Mouse (Mus musculus) embryo, embryonic 11 days (tissue): ENCODE measurements at regions not wholly inside any gene's neighbourhood (a gene's known extent, or its start where the extent isn't known, plus 50 kb on each side); places are given as distances from the start of the nearest gene placed in this dataset.
A peak's percentile ranks its signal among the peaks of the same experiment; 100 is the strongest.
"Not testable (repeated sequence)": the region's sequence is repeated elsewhere in the genome, so short reads cannot be mapped to it uniquely, and the experiment has no call there.

Experiments
- DNase-seq: peaks from one replicate; pipeline ENCODE4 v3.0.0-alpha.2; 2015

DNA sequence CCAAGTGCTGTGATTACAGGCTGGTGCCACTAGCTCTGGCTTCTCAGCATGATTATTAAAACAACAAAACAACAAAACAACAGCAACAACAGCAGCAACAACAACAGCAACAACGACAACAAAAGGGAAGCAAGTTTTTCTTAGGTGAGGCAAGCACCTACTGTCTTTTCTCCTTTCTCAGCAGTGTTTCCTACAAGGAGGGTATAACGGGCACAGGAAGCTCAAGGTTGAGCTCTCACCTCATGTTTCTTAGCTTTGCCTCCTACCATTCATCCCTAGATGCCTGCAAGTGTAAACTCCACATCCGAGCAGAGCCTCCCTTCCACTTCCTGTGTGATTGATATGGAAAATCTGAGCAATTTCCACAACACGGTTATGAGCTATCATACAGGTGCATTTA lies 128.1 kb upstream of the Mpdz start:
- no peak for DNase-seq

DNA sequence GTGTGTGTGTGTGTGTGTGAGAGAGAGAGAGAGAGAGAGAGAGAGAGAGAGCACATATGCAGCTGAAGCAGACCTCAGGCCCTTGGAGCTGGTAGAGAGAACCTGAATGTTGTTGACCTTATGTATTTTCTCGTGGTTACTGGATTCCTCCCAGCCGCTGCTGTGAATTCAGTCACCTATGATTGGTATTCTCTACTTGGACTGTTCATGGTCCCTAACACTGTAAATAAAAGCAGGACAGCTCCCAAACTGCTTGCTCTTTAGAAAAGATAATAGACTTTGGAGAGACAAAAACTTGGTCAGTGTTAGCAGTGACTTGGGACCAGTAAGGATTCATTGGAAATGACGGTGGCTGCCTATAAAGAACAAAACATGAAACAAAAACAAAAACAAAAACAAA lies 126.9 kb upstream of the Mpdz start:
- no peak for DNase-seq

DNA sequence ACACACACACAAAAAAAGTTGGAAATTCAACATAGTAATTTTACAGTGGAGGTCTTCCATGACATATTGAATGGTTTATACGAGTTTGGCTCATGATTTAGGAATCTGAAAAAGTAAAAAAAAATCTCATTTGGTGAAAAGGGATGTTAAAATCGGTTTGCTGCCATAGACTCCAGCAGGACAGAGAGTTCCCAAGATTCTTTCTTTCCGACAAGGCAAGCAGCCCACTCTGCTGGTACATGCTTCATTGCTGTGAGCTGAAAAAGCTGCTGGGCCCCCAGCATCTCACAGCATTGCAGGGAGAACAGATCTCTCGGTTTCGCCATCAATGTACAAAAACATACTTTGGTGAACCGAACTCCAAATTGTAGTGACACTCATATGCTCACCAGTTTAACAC lies 125.8 kb upstream of the Mpdz start:
- DNase-seq: no peak

DNA sequence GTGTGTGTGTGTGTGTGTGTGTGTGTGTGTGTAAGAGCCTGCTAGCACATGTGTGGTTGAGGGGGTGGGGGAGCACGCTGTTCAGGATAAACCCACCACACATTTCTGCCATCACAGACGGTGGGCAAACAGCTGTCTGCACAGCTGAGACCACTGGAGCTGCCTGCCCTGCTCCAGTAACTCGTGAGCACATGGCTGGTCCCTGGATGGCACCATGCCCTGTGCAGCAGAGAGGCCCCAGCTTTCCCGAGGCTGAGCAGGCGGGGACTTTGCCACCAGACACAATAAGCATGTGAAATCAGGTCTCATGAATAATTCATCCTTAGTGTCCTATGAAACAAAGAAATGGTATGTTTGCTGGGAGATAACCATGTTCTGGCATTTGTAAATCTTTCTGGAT lies 125.3 kb upstream of the Mpdz start:
- DNase-seq: peak; percentile 63

DNA sequence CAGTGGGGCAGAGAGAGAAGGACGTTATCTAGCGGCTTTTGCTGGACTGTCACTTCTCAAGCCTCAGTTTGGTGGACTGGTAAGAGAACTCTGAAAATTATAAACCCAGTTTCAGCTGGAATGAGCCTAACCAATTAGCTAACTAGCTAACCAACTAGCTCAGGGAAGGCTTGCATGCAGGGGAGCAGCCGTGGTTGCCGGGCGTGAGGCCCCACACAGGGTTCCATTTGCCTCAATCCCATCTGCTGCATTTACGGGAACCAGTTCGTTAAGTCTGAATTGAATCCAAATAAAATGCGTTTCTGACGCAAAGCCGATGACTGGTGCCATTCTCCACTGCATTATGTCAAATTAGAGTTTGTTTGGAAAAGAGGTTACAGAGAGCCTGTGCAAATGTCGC lies 123.9 kb upstream of the Mpdz start:
- DNase-seq: no peak

DNA sequence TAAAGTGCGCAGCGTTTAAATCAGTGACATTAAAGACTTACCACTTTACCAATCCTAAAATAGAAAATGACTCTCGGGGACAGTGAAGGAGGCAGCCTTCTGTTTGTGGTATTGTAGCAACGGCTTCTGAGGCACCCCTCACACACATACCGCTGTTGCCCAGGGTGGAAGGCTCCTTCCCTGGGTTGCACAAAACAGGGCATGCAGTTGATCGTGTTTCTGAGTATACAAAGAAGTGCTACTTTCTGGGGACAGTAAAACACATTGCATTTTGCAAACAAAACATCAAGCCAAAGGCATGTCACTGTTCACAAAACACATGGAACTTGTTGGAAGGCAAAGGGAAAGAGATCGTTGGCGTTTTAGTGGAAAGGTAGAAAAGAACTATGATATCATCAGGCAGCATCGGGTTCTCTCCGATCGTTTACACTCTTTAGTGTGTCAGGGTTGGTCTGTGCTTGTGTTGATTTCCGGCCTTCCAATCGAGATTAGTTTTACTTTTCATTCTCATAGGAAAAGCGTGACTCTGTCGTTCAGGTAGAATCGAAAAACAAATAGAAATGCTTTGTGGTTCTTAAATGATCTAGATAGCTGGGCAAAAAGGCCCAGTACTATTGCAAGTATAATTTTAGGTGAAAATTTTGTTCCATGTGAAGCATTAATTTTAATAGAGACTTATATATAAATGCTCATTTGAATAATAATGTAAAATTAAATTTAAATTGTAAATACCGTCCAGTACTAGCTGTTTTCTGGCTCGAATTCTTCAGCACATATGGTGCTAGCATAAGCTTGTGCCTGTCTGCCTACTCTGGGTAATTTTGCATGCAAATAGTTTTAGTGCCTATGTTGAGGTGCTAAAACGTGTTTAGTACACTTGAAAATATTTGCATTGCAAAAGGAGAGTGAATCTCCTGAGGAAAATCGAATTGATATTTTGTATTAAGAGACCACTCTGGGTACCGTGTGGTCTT lies 123.1 kb upstream of the Mpdz start:
- DNase-seq: no peak

DNA sequence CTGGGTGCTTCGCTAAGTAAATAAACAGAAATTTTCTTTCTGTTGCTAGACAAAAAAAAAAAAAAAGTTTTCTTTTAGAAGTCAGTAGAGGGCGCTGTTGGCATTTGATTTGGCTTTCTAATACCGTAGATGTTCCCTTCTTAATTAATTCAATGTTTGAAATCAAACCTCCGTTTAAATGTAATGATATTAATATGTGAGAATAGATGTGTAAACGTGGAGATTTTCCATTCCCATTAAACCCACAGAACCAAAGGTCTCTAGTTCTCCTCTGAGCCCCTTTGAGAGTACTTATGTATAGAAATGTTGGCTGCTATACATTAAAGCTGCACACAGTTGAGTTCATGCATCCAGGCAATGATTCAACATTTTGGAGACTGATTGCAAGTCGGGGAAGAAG lies 121.8 kb upstream of the Mpdz start:
- DNase-seq: peak; percentile 62

DNA sequence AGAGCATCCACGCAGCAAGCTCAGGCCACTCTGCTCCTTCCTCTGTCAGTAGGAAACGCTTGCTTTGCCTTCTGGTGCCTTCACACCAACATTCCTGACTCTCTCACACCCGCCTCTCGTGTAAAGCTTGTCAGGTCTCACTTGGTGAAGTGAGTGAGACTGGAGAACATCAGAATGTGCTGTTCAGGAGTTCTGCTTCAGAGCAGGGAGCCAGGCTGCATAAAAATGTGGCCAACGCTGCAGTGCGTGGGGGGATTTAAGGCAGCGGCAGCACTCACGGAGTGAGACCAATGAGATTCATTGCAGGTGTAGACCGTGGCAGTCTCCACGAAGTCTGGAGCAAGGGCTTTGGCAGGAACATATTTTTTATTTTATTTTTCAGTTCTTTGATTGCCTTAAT lies 121.0 kb upstream of the Mpdz start:
- peak; percentile 33 for DNase-seq

DNA sequence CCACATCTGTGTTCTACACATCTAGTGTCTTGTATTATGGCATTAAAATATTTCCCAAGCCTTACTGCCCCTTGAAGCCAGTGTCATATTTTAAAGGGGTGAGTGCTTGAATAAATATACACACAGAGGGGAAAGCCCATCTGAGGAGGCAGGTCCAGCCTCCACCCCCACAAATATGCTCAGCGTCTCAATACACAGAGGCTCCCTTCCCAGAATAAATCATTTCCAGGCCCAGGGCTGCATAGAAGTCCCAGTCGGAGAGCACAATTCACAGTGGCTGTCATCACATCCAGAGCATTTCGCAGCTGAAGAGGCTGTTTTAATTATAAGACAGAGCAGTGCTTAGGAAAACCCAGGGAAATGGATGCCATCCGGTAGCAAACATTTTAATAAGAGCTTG lies 118.8 kb upstream of the Mpdz start:
- DNase-seq: peak; percentile 68

DNA sequence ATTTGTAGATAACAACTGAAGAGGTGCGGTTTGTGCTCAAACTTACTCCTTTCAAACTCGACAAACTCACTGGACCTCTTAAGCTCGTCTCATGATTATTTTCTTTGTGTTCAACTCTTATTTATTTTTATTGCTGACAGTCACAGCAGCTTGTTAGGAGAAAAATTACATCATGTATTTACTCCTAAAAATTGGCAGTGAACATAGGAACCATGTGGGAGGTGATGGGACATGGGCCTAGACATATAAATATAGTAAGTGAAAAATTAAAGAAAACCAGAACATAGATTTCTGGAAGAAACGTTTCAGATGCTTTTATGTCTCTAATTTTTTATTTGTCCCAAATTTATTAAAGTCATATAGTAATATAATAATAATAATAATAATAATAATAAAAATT lies 108.2 kb upstream of the Mpdz start:
- DNase-seq: no peak

DNA sequence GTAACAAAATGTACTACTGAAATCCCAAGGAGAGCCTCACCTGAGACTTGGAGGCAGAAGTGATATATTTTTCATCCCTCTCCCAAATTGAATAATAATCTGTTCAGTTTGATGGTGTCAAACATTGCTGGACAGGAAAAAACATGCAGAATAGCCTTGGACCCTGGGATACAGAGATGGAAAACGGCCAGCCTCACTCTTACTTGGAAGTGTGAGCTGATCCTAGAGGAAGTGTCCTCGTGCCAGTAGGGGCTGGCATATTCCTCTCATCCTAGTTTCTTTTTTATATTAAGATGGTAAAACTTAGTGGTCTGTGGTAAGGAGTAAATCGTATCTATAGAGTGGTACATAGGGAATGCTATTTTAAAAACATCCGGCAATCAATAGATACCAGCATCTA lies 107.6 kb upstream of the Mpdz start:
- DNase-seq: no peak

DNA sequence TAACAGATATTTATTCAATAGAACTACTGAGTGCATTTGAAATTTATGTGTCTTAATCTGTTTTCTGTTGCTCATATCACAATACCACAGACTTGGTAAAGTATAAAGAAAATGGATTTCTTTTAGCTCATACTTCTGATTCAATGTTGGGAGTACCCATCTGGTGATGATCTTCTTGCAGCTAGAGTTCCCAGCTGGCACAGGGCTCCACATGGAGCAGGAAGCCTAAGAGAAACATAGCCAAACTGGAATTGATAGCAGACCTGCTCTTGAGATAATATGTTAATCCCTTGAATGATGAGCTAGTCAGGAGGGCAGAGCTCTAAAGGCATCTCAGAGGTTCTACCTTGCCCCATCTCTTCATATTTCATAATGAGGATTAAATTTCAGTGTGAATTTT lies 97.9 kb upstream of the Mpdz start:
- DNase-seq: no peak

DNA sequence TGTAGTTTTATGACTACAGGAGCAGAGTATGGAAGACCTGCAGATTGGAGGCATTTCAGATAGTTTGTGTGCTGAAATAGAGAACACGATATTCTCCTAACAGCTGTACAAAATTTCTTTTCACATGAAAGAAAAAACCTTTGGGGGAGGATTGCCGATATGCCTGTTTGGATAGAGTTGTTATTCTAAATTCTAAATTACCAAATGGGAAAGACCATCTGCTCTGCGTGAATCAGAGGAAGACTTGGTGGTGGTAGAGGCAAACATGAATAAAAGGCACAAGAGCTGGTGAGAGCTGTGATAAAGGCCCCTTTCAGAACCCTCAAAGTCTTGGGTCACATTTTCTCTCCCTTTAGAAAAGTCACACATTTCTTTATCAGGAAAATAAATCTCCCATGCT lies 96.9 kb upstream of the Mpdz start:
- DNase-seq: no peak

DNA sequence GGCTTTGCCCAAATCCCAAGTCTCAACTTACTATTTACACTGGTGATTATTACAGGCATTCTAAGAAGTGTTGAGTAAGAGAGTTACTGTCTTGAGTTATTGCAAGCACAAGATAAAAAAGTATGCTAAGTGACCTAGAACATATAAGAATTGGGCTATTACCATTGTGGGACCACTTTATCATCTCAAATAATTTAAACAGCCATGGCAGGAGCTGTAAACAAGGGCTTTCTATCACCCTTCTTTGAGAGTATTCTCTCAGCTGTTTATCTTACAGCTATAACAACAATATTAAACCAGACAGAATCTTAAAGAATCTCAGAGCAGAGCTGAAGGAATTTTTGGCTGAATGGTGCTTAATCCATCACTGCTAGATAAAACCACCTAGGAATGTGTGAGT lies 94.2 kb upstream of the Mpdz start:
- DNase-seq: no peak

DNA sequence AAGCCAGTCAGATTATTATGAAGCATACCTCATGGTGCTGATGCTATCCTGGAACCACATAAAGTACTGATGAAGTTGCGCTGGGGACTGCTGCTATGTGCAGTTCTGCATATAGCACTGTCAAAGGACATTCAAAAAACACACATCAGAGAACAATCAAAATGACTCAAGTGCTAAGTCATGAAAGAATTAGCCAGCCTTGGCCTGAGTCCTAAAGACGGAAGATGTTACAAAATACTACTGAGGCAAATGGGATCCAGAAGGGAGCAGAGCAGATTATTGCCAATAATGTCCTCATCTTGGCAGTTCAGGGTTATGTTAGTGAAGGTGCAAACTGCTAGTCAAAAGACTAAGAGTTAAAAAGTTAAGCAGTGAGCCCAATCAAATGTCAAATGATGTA lies 87.9 kb upstream of the Mpdz start:
- no peak for DNase-seq

DNA sequence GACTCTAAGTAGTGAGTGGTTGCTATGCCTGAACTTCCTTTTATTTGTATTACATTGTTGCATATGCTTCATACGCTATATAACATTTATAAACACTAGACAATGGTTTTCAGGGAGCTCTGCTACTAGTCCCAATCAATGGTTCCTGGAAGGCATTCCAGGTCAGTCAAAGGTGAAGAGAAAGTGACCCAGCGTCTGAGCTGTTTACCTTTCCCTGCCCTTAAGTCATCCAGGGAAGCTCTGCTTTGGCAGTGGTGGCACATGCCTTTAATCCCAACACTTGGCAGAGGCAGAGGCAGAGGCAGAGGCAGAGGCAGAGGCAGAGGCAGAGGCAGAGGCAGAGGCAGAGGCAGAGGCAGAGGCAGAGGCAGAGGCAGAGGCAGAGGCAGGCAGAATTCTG lies 76.5 kb upstream of the Mpdz start:
- not testable (repeated sequence) for DNase-seq

DNA sequence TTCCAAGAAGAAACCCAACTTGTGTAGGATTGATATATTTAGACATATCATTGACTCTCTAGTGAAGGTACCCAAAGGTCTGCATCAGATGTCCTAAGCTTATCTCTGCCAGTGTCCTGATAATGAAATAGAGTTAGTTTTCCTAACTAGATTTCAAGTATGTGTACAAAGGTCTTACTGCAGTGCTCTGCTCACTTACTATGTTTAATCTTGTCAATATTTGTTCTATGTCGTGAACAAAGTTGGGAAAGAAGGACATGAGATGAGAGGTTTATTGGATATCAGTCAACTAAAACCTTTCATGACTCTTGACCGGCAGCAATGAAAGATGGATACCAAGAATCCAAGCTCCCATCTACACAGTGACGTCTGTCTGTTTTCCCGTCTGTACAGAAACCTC lies 71.9 kb upstream of the Mpdz start:
- no peak for DNase-seq

DNA sequence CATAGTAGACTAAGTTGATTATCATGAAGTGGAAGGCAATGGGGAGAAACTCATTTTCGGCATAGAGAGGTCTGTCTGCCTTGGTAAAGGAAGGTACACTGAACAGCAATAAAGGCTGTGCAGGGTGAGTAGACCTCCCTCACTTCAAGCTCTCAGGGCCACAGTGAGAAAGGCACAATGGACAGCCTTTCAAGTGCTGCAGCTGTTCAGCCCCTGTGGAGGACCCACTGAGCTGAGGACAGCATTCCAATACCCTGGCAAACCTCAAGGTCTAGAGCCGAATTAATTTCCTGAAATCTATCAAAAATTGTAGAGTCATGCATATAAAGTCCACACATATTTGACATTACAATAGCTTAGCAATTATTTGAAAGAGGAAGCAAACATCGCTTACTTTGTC lies 69.8 kb upstream of the Mpdz start:
- no peak for DNase-seq

DNA sequence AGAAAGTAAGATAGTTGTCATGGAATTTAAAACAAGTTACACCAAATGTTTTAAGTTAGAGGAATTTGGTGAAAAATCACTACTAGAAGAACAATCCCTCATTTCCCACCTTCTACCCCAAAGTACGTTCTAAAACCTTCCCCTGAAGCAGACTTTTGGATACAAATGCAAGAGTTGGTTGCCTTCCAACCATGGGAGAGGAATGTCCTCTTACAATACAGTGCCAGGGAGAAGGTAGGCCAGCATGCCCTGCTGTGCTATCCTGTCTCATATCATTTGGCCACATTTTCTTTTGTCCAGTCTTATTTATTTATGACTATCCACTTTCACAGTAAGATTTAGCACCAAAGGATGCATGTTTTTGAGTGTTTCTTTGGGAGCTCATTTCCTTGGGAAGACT lies 66.2 kb upstream of the Mpdz start:
- no peak for DNase-seq

DNA sequence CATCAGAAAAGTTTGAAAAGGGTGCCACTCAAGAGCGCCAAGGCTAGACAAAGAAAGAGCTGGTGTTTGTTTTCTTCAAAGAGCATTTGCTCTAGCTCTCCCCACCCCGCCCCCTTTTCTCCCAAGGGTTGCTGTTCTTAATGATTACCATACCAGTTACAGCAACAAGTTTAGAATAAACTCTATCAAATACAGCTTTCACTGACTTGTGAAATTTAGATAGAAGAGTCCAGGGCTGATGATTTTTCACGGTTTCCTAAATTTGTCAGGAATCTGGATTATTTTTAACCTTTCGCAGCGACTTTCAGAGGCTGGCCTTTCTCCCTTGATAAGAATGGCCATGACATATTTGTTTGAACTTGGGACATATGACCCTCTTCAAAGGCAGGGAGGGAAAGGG lies 64.2 kb upstream of the Mpdz start:
- no peak for DNase-seq

DNA sequence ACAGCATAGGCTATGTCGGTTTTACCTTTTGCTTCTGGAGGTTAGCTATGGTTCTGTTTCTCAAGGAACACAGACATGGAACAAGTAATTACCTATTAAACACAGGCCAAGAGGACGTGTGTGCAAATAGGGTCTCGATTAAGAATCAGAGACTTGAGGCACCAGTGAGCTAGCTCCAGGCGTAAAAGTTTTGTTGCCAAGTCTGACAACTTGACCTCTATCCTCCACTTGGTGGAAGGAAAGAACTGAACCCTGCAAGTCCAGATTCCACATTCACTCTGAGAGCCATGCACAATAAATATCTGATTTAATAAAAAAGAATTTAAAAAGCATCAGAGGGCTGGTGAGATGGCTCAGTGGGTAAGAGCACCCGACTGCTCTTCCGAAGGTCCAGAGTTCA lies 63.7 kb upstream of the Mpdz start:
- no peak for DNase-seq

DNA sequence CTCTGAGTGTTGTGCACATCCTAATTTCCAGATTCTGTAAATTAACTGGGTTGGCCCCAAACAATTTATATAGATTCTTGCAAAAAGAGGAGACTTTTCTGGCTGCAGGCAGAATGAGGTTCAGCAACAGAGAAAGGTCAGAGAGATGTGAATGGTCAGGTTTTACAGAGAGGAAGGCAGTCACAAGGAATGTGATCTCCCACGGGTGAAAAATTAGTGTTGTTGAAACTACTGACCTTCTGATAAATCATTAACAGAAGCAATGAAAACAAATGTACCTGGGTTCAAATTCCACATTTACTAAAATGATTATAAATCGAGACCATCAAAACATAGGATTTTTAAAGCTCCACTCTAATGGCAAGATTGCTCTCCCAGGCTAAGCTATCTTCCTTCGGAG lies 62.5 kb upstream of the Mpdz start:
- no peak for DNase-seq

DNA sequence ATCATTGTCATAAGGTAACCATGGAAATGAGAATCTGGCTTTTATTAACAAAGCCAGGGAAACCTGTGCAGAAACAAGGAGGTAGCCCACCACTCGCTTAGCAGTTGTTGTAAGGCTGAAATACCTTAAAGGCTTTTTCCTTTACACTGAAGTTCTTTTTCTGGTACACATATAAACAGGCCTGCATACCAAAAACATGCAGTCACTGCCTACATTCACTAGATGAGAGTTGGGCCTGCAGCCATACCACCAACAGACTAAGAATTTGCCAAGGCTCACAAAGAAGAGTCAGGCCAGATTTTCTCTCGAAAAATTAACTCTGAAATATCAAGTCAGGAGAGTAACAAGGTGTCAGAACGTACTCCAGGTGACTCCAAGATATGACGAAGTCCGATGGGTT lies 61.3 kb upstream of the Mpdz start:
- no peak for DNase-seq

DNA sequence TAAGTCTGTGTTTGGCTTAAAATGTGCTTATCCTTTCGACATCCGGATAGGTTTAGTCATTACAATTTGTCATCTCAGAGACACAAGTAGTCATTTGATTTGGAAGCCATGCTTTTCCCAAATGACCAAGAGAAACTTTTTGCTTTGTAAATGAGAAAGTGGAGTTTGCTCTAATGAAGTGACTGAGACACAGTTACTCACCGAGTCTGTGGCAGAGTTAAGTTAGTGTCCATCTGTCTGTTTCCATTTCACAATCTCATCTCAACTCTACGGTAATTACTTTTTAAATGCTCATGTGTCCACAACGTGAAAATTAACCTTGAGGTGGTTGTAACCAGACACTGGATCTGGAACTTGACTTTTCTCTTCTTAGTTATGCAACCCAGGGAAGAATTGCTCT lies 59.2 kb upstream of the Mpdz start:
- DNase-seq: no peak

DNA sequence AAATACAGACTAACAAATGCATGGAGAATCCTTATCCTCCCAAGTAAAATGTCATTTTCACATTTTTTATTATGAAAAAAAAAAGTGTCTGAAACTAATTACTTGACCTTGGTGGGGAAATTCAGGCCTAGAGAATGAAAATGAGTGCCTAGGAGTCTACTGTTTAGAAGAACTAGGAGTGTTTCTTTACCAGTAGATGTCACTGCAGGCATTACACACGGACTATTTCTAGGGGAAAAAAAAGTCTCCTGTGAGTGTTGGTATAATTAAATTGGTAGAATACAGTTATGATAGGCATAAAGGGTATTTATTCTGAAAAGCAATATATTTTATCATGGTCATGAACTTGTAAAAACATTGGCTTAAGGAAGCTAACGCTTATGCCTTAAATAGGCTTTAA lies 55.5 kb upstream of the Mpdz start:
- peak; percentile 56 for DNase-seq
